Comparison of ENCODE assay signal across 20 mouse cellular contexts in the genomic region with DNA sequence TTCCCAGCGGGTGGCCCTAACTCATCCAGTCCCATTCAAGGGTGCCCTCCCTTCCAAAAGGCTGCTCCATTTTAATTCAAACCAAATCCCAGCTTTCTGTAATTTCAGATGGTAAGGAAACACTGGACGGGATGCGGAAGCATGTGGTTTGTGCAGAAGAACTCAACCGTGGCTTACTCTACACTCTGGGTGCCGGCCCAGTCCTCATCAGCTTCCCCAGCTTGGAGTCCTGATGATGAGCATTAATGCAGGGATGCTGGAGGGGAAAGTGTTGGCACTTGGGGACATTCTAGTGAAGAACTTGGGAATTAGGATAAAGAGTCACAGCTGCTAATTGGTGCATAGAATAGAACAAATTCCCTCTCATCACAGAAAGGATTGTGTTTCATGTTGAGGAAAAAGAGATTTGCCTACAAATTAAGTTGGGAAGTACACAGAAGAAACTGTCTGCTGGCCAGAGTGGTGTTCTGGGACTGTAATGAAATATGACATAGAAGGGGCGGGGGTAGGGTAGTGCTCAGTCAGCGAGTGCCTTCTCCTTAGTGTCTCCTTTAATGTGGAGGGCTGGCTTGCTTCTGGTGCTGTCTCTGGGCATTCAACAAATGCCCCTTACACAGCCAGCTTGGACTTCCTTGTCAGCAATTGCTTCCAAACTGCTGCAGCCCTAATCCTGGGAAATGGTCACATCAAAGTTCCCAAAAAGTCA.
DNase-seq lines count a peak whose midpoint lies in the region; ATAC-seq lines count a peak whose summit lies in the region.
"Had no signal": no experiment of that assay in that cellular context is flagged by ENCODE, and none has a peak within 500 bp of the region (broad histone marks: within the 10 kb centered on the region; RNA-seq: fewer than 3 reads in every experiment).

No protein-coding gene starts in this region.

- H3K9ac ChIP-seq in embryonic facial prominence, embryonic 14.5 days (ENCODE audit: low read depth, low read length) = no peak overlapping the region
- H3K9ac ChIP-seq: embryonic facial prominence, embryonic 13.5 days; heart, embryonic 15.5 days; hindbrain, embryonic 14.5 days had no signal

- no peaks in the 10 kb centered on the region for H3K36me3 ChIP-seq in embryonic facial prominence, embryonic 14.5 days (ENCODE audit: control insufficient read depth, insufficient read depth, low read length)
- H3K36me3 ChIP-seq: embryonic facial prominence, embryonic 13.5 days; heart, embryonic 15.5 days had no signal

- H3K27me3 ChIP-seq in embryonic facial prominence, embryonic 14.5 days (replicated peaks; ENCODE audit: control insufficient read depth, insufficient read depth, low read length) = no peaks in the 10 kb centered on the region
- H3K27me3 ChIP-seq: embryonic facial prominence, embryonic 13.5 days; heart, embryonic 15.5 days had no signal

- H3K4me3 ChIP-seq in embryonic facial prominence, embryonic 14.5 days (ENCODE audit: low read depth, low read length) = no peak overlapping the region
- H3K4me3 ChIP-seq: embryonic facial prominence, embryonic 13.5 days; heart, embryonic 15.5 days had no signal

- no peak overlapping the region for H3K27ac ChIP-seq in embryonic facial prominence, embryonic 14.5 days (replicated peaks; ENCODE audit: low read depth, low read length)
- H3K27ac ChIP-seq: embryonic facial prominence, embryonic 13.5 days; heart, embryonic 15.5 days; hindbrain, embryonic 14.5 days had no signal

- no peak for DNase-seq in frontal cortex, adult 2 months (ENCODE audit: extremely low spot score in 1 of 2, low spot score in 1 of 2)
- DNase-seq in layer of hippocampus, adult 11-12 months (ENCODE audit: low spot score) = peak; percentile 16
- no peak for DNase-seq in layer of hippocampus, postnatal 25 days (ENCODE audit: extremely low spot score in 1 of 2, low spot score in 1 of 2)
- peak; percentile 54 for DNase-seq in embryonic facial prominence, embryonic 14.5 days (ENCODE audit: low spot score)
- peak; percentile 33 for DNase-seq in layer of hippocampus, adult 9-11 months
- DNase-seq in urinary bladder, postnatal 14 days (ENCODE audit: low spot score) = no peak
- DNase-seq: adrenal gland, adult 8-10 months; cerebellum, adult 18-20 months; cerebellum, postnatal 14 days; gastrocnemius, postnatal 25 days; heart, postnatal 36 days; kidney, adult 9 months; lung, postnatal 10 days; spleen, adult 18-20 months had no signal

- peaks cover 8% of the 10 kb centered on the region for H3K4me1 ChIP-seq in embryonic facial prominence, embryonic 14.5 days (ENCODE audit: control insufficient read depth, insufficient read depth, low read length)
- H3K4me1 ChIP-seq: heart, embryonic 15.5 days had no signal

- H3K4me2 ChIP-seq in embryonic facial prominence, embryonic 14.5 days (ENCODE audit: low read depth, low read length) = no peak overlapping the region
- H3K4me2 ChIP-seq: embryonic facial prominence, embryonic 13.5 days; heart, embryonic 15.5 days; hindbrain, embryonic 14.5 days; midbrain, embryonic 11.5 days had no signal

- no peaks in the 10 kb centered on the region for H3K9me3 ChIP-seq in embryonic facial prominence, embryonic 14.5 days (ENCODE audit: control insufficient read depth, low read length)
- H3K9me3 ChIP-seq: embryonic facial prominence, embryonic 13.5 days; heart, embryonic 15.5 days had no signal

- ATAC-seq in frontal cortex, adult (ENCODE audit: low TSS enrichment) = peak; percentile 44
- ATAC-seq in embryonic facial prominence, embryonic 14.5 days (ENCODE audit: low read depth) = no peak
- ATAC-seq: activated CD4-positive, CD25-positive, alpha-beta regulatory T cell, adult 4 months had no signal

- 48% methylated on average over 7 of the region's 7 CpGs for WGBS in embryonic facial prominence, embryonic 14.5 days

Comparison
In these comparisons a context has a peak if more than half of its experiments do, and no peak if none do; other contexts are left out.
1. DNase-seq: peak in layer of hippocampus, adult 11-12 months (single experiment), embryonic facial prominence, embryonic 14.5 days (single experiment) and layer of hippocampus, adult 9-11 months (single experiment); none in frontal cortex, adult 2 months (0 of 2), layer of hippocampus, postnatal 25 days (0 of 2) and urinary bladder, postnatal 14 days (single experiment).